Mouse (Mus musculus) MEL-GATA-1-ER (cell line): ENCODE measurements at regions not wholly inside any gene's neighbourhood (a gene's known extent, or its start where the extent isn't known, plus 50 kb on each side); places are given as distances from the start of the nearest gene placed in this dataset.

Experiments
- DNase-seq: peaks from one replicate; pipeline ENCODE4 v3.0.0-alpha.2; 2012; ENCODE audit warnings: low read depth; ENCODE audit errors: extremely low read depth

DNA sequence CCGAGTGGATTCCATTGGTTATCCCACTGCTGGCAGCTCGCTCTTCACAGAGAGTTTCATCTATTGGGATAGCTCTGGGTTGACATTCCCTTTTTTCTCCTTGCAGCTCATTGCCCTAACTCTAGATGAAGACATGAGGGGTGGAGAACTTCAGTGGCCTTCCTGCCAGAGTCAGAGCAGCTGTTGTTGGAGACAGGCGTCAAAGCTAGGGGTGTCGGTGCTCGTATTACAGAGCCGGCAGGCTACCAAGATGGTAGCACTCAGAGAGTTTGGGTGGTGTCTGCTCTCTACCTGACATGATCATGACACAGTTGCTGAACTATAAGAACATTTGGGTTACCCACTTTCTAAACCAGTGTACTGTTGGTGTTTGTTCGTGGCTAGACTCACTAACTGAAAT, 162.5 kb upstream of the Trib2 start:
- no peak for DNase-seq

- DNase-seq = no peak
These were observed 155.1 kb upstream of the Trib2 start for GRCm38 (mm10) chr12:15971786-15972185.

- DNase-seq = no peak
These were observed 153.5 kb upstream of the Trib2 start for GRCm38 (mm10) chr12:15970262-15970661.

DNA sequence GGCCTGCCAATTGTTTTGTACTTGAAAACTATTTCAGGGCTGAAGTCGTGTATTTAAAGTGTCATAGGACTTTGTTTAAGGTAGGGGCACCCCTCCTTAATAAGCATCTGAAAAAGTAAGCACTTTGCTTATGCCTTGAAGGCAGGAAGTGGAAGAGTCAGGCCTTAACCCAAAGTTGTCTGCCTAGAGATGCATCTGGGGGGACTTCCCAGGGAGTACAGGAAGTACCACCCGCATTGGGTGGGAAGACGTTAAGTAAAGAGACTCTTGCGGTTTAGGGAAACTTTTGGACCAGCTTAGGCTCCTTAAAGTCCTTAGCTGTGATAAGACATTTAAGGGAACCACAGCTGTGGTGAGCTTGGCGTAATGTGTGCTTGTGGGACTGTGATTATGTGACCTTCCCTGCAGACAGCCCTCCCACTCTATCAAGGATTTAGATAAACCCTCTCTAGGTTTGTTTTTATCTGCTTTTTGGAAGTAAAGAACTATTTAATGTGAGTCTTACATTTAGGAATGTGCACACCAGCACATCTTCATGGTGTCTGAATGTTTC, 150.9 kb upstream of the Trib2 start:
- DNase-seq = no peak

GRCm38 (mm10) chr12:15966631-15967030, 149.9 kb upstream of the Trib2 start:
- DNase-seq = no peak

GRCm38 (mm10) chr12:15965921-15966320, 149.2 kb upstream of the Trib2 start:
- no peak for DNase-seq

GRCm38 (mm10) chr12:15964073-15964472, 147.4 kb upstream of the Trib2 start:
- DNase-seq = no peak

DNA sequence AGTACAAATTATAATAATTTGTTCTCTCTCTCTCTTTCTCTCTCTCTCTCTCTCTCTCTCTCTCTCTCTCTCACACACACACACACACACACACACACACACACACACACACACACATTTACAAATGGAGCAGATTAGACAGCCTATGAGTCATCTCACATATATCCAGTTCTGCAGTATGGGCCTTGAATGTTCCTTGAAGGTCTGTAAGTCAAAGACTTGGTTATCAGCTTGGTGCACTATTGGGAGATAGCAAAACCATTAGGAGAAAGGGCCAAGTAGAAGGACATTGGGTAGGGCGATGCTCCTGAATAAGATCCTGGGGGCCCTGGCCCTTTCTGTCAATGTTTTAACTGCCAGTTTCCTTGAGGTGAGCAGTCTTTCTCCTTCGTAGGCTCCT, 145.1 kb upstream of the Trib2 start:
- DNase-seq = no peak

GRCm38 (mm10) chr12:15937443-15938237, 120.9 kb upstream of the Trib2 start:
- DNase-seq = no peak

- DNase-seq = no peak
These were observed 115.3 kb upstream of the Trib2 start for GRCm38 (mm10) chr12:15932067-15932466.

- no peak for DNase-seq
These were observed 114.8 kb upstream of the Trib2 start for GRCm38 (mm10) chr12:15931535-15931934.

DNA sequence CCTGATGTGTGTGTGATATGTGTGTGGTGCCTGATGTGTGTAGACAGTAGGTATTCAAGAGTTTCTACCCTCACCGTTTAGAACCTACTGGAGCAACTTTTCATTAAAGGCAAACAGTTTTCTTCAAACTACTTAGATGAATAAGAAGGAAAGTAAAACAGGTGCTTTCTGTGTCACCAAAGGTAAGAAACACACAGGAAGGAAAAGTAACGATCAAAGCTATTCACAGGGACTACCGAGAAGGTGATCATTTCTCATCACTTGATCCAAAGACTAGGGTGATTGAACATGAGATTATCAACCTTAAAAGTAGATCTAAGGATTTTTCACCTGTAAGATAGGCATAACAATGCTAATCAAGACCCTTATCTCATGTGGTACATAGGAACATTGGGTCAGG, 113.4 kb upstream of the Trib2 start:
- DNase-seq = no peak

DNA sequence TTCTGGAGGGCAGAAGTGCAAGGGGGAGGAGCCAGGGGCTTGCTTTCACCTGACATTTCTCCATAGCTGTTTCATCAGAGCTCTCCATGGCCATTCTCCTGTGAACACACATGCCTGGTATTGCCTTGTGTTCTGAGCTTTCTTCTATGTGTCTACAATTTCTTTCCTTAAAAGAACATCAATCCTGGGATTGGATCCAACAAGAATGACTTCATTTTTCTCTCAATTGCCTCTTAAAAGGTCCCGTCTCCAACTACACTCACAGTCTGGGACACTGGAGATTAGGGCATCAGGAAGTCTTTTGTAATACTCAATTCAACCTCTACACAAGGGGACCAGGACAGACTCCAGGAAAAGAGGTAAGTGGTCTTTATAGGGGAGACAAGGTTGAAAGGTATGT, 112.8 kb upstream of the Trib2 start:
- no peak for DNase-seq

GRCm38 (mm10) chr12:15918291-15918690, 101.6 kb upstream of the Trib2 start:
- no peak for DNase-seq

DNA sequence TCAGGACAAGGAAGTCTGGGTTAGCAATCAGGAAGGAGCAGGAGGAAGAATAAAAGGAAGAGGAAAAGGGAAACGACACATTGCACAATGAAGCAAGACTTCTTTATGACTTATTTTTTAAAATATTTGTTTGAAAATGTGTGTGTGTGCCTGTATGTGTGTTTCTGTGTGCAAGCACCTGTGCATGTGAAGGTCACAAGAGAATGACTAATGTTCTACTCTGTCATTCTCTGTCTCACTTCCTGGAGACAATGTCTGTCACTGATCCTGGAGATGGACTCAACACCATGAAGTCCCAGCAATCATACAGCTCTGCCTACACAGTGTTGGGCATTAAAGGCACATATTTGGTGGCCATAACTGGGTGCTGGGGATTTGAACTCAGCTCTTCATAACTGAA, 96.2 kb upstream of the Trib2 start:
- DNase-seq = no peak

DNA sequence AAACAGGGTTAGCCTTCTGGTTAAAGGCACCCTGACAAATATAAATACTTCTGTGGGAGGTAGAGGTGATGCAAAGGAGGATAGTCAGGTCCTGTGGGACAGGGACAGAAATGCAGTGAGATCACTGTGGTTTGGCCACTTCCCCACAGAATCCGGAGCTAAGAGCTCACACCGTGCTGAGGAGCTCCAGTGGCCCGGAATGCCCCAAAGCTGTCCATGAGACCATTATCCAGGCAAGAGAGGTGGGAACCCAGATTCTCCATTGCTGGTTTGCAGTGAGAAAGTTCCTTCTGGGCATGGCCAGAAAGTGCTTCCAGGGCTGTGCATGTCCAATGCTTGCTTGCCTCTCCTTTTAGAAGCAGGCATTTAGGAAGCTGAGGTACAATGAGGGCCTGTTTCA, 95.8 kb upstream of the Trib2 start:
- no peak for DNase-seq

- no peak for DNase-seq
These were observed 94.7 kb upstream of the Trib2 start for GRCm38 (mm10) chr12:15911254-15911991.

- no peak for DNase-seq
These were observed 80.8 kb upstream of the Trib2 start for GRCm38 (mm10) chr12:15897539-15897938.

GRCm38 (mm10) chr12:15896511-15896910, 79.8 kb upstream of the Trib2 start:
- no peak for DNase-seq

DNA sequence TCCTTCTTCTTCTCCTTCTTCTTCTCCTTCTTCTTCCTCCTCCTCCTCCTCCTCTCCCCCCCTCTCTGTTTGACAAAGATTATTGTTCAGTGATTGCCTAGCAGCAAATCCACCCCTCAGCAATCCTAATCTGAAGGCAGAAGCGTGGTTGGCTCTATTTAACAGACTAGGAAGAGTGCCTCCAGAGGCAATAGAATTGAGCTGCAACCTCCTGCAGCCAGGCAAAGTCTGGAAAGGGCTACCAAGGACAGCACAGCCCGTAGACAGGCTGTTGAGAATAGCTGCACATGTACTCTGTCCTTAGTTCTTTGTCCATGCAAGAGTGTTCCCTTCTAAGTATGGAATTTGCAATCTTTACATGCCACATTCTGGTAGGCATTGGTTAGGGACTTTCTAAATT, 78.5 kb upstream of the Trib2 start:
- DNase-seq = no peak

DNA sequence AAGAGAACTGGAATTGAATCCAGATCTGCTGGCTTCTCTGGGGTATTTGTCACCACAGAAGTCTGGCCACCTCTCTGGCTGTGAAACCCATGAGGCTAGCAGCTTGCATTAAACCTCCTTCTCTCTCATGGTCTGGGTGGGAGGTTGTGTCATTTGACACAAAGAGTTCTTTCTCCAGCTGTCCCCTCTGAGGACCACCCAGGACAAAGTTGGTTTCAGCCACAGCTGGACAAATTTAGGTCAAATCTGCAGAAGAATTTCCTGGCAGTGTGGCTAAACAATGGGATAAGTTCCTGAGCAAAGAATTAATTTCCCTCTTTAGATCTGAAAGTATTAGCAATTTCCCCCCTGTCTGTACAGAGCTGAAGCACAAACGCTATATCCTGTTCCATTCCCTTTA, 73.9 kb upstream of the Trib2 start:
- DNase-seq = no peak

DNA sequence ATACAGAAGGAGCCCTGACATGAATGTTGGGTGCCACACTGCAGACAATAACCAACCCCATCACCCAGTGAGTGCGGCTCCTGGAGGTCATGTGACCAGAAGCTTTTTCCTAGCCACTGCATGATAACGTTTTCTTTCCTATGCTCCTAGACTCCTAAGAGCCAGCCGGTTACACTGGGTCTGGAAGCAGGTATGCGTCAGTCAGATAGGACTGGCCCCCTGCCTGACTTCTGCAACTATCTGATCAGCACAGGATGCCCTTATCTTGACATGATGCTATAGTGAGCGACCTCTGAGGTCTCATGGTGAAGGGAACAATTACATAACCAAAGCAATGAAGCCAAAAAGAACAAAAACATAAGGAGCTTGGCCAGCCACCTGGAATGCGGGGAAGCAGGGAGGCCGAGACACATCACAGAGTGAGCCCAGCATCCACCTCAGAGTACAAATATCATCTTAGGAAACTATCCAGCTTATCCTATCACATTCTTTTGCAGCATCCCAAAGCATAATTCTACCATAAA, 63.2 kb upstream of the Trib2 start:
- no peak for DNase-seq
